7 mouse cellular contexts compared by ENCODE assay signal in genomic region chr7:65073555-65073954, GRCm38 (mm10).
DNase-seq lines count a peak whose midpoint lies in the region; ATAC-seq and TF ChIP-seq lines count a peak whose summit lies in the region.

No protein-coding gene starts in this region.

- H3K4me2 ChIP-seq in midbrain, embryonic 15.5 days: no peak overlapping the region

- no peak overlapping the region for H3K4me3 ChIP-seq in ES-Bruce4 (ENCODE audit: low read depth, low read length)
- H3K4me3 ChIP-seq in midbrain, embryonic 15.5 days: no peak overlapping the region

- H3K27me3 ChIP-seq in ES-Bruce4 (ENCODE audit: control insufficient read depth, insufficient read depth, low read length, poor library complexity, severe bottlenecking): no peaks in the 10 kb centered on the region
- H3K27me3 ChIP-seq in midbrain, embryonic 15.5 days (replicated peaks): no peaks in the 10 kb centered on the region

- H3K4me1 ChIP-seq in ES-Bruce4 (ENCODE audit: control insufficient read depth, insufficient read depth, low read length): no peaks in the 10 kb centered on the region
- H3K4me1 ChIP-seq in midbrain, embryonic 15.5 days: peaks cover 8% of the 10 kb centered on the region; the same call in 1 of the 2 replicates

- no peaks in the 10 kb centered on the region for H3K9me3 ChIP-seq in ES-Bruce4 (replicated peaks; ENCODE audit: control insufficient read depth, insufficient read depth, low read length, poor library complexity, severe bottlenecking)
- no peaks in the 10 kb centered on the region for H3K9me3 ChIP-seq in midbrain, embryonic 15.5 days

- peak; percentile 83 for TF ChIP-seq CTCF in ES-Bruce4 (IDR thresholded peaks at IDR 0.05; ENCODE audit: low read depth, low read length)

- intact Hi-C loops in gastrocnemius, postnatal 36 days (cut with DNase I): loop anchor here (2.0 to 10.0 kb wide), 2 partner anchors 123 to 199 kb away; partner anchors contain the start of gene Nsmce3

- H3K36me3 ChIP-seq in ES-Bruce4 (ENCODE audit: control insufficient read depth, insufficient read depth, low read length, poor library complexity, severe bottlenecking): no peaks in the 10 kb centered on the region
- no peaks in the 10 kb centered on the region for H3K36me3 ChIP-seq in midbrain, embryonic 15.5 days (replicated peaks)

- DNase-seq in Muller cell, postnatal 12 days (ENCODE audit: inconsistent ontology term): peak; percentile 36
- peak; percentile 71 to 83 for DNase-seq in cerebellum, postnatal 25 days
- peak; percentile 25 to 34 for DNase-seq in gastrocnemius, postnatal 36 days
- DNase-seq in left cerebral cortex, adult 11 months (ENCODE audit: low spot score): peak; percentile 38
- DNase-seq in testis, postnatal 10 days (ENCODE audit: low spot score): peak; percentile 91

- H3K27ac ChIP-seq in ES-Bruce4 (ENCODE audit: insufficient read depth, low read length): no peak overlapping the region
- H3K27ac ChIP-seq in midbrain, embryonic 15.5 days: no peak overlapping the region

- WGBS in midbrain, embryonic 15.5 days: 24% methylated on average over 6 of the region's 6 CpGs

- TF ChIP-seq POLR2A in ES-Bruce4 (IDR thresholded peaks at IDR 0.05; ENCODE audit: insufficient read depth, low read length): no peak

- peak; percentile 60 for ATAC-seq in midbrain, embryonic 15.5 days (replicated peaks)

- no peak overlapping the region for H3K9ac ChIP-seq in ES-Bruce4 (ENCODE audit: low read depth, poor library complexity, severe bottlenecking)
- no peak overlapping the region for H3K9ac ChIP-seq in midbrain, embryonic 15.5 days

- TF ChIP-seq EP300 in ES-Bruce4 (IDR thresholded peaks at IDR 0.05; ENCODE audit: insufficient read depth, low read depth, low read length): no peak

Comparison
In these comparisons a context has a peak if more than half of its experiments do, and no peak if none do; other contexts are left out.
1. DNase-seq: peak in every context shown above with its lines; median percentile 91 in testis, postnatal 10 days; 77 in cerebellum, postnatal 25 days; 38 in left cerebral cortex, adult 11 months; 36 in Muller cell, postnatal 12 days; 30 in gastrocnemius, postnatal 36 days.